Mouse (Mus musculus) ES-Bruce4 (cell line): ENCODE data around the gene Tnfsf10.

Source experiments
- CTCF ChIP-seq: IDR thresholded peaks from one replicate; pipeline ENCODE4 v1.8.1; 2011; ENCODE audit warnings: low read depth, low read length
- EP300 ChIP-seq: IDR thresholded peaks from 2 replicates; pipeline ENCODE4 v1.6.1; 2011; ENCODE audit warnings: low read depth, low read length; ENCODE audit not compliant: insufficient read depth
- POLR2A ChIP-seq: IDR thresholded peaks from one replicate; pipeline ENCODE4 v1.8.1; 2011; ENCODE audit warnings: low read length; ENCODE audit not compliant: insufficient read depth

DNA sequence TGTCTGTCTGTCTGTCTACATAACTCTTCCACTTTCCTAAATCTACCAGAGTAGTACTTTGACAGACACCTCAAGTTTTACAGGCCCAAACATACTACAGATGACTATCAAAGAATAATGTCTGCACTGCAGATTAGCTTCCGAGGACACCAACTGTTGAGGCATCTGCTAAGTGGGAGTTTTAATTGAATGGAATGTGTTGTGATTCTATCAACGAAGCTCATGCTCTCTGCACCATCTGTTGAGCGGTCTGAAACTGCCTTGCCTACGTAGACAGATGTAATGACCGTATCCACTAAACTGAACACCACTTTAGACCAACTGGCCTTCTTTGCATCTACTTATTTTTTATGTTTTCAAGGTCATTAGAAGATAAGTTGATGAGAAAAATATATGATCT, 31.6 kb downstream of the Tnfsf10 start:
- TF ChIP-seq POLR2A (no peak), CTCF (no peak), EP300 (no peak)
